Mouse (Mus musculus): ENCODE measurements around the gene Wscd1. TPM values are rescaled to one million over a fixed set of nuclear protein-coding genes. Genes with fewer than 3 reads are reported as not detected.

The Wscd1 gene
- polyA plus RNA-seq, 1 experiment, result 2.9 TPM

DNA sequence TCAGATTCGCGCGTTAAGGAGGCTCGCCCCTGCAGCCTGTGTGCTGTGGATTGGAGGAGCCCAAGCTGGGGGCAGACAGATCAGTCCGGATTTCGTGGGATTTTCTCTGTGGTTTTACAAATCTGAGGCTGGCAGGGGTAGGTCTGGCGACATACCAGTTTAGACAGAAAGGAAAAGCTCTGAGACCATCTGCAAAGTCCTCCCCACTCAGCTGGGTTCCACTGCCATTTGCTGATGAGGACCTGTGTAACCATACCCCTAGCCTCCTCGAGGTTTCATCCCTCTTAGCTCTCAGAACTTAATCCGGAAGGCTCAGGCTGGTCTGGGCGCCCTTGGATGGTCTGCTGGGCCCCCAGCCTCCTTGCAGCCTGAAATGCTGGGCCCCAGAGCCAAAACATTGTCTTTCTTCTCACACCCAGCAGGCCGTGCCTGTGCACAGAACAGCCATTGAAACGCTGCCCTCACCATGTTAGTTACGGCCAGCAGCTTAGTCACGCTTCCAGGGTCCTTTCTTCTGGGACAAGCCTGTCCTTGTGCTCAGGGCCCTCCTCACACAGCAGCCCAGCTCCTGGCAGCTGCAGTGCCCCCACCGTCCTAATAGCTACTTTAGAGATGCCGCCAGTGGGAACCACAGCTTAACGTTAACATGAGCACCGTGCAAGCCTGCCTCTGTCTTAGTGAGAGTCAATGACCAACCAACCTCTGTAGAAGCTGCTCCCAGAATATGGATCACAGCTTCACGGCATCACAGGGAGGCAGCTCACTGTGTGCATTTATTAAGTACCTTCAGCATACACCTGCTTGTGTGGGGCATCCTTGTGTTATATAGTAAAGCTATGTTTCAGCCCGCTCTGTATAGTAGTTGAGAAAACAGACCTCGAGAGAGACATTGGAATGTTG lies 8.7 kb downstream of the Wscd1 start:
- Histone ChIP-seq H3K27me3 (ENCODE audit: control insufficient read depth, insufficient read depth, low read length) (no peaks in the 10 kb centered on the region), H3K36me3 (ENCODE audit: control insufficient read depth, insufficient read depth, low read length) (no peaks in the 10 kb centered on the region), H3K4me1 (ENCODE audit: control insufficient read depth, insufficient read depth, insufficient read length, low read length) (no peaks in the 10 kb centered on the region), H3K27ac (ENCODE audit: insufficient read depth, low read depth, low read length) (no peak overlapping the region), H3K4me3 (ENCODE audit: low read depth, low read length) (no peak overlapping the region)
- 62% methylated on average over 21 of the region's 21 CpGs for WGBS
- no peak for TF ChIP-seq CTCF (IDR thresholded peaks at IDR 0.05; ENCODE audit: extremely low read depth, insufficient read length, insufficient replicate concordance, low read depth, low read length)

DNA sequence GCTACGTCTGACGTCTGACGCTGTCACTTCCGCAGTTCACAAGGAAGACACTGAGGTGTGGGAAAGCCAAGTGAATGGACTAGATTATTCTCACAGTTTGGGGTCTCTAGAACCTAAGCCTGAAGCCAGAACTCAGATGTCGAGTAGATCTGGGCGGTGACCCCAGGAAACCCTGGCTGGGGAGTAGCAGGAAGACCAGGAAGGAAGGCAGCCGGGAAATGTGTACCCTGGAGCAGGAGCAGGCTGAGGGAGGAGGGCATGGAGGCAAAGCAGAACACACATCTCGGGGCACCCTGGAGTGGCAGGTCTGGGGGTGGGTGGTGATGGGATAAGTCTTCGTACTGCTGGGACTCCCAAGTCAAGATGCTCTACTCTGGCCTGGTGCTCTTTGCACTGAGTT lies 11.3 kb downstream of the Wscd1 start:
- H3K27me3 ChIP-seq (ENCODE audit: control insufficient read depth, insufficient read depth, low read length), result no peaks in the 10 kb centered on the region
- TF ChIP-seq CTCF (IDR thresholded peaks at IDR 0.05; ENCODE audit: extremely low read depth, insufficient read length, insufficient replicate concordance, low read depth, low read length) (no peak), POLR2A (IDR thresholded peaks at IDR 0.05; ENCODE audit: low read depth, low read length) (no peak)
- H3K27ac ChIP-seq (ENCODE audit: insufficient read depth, low read depth, low read length), result no peak overlapping the region
- H3K36me3 ChIP-seq (ENCODE audit: control insufficient read depth, insufficient read depth, low read length), result no peaks in the 10 kb centered on the region
- no peak overlapping the region for H3K4me3 ChIP-seq (ENCODE audit: low read depth, low read length)
- WGBS, result 84% methylated on average over 9 of the region's 9 CpGs
- no peaks in the 10 kb centered on the region for H3K4me1 ChIP-seq (ENCODE audit: control insufficient read depth, insufficient read depth, insufficient read length, low read length)

DNA sequence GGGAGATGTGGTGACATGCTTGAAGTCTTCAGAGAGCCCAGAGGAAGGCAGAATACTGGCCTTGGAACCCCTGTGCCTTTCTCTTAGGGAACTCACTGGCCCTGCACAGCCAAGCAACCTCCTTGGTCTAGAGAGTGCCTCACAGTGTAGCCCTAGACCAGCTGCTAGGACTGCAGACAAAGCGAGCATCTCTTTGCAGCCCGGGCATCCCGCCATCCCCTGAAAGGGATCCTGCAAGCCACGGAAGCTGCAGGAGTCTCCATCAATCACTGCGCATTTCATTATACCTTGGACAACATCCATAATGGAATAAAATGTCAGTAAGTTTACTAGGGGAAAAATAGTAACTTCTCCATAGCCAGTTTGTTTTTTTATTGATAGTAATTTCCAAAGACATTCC lies 13.4 kb downstream of the Wscd1 start:
- WGBS, result 59% methylated on average over 5 of the region's 5 CpGs
- TF ChIP-seq CTCF (IDR thresholded peaks at IDR 0.05; ENCODE audit: extremely low read depth, insufficient read length, insufficient replicate concordance, low read depth, low read length), result no peak
- no peak for TF ChIP-seq POLR2A (IDR thresholded peaks at IDR 0.05; ENCODE audit: low read depth, low read length)
- Histone ChIP-seq H3K4me3 (ENCODE audit: low read depth, low read length) (no peak overlapping the region), H3K4me1 (ENCODE audit: control insufficient read depth, insufficient read depth, insufficient read length, low read length) (no peaks in the 10 kb centered on the region), H3K36me3 (ENCODE audit: control insufficient read depth, insufficient read depth, low read length) (no peaks in the 10 kb centered on the region), H3K27me3 (ENCODE audit: control insufficient read depth, insufficient read depth, low read length) (no peaks in the 10 kb centered on the region), H3K27ac (ENCODE audit: insufficient read depth, low read depth, low read length) (no peak overlapping the region)

DNA sequence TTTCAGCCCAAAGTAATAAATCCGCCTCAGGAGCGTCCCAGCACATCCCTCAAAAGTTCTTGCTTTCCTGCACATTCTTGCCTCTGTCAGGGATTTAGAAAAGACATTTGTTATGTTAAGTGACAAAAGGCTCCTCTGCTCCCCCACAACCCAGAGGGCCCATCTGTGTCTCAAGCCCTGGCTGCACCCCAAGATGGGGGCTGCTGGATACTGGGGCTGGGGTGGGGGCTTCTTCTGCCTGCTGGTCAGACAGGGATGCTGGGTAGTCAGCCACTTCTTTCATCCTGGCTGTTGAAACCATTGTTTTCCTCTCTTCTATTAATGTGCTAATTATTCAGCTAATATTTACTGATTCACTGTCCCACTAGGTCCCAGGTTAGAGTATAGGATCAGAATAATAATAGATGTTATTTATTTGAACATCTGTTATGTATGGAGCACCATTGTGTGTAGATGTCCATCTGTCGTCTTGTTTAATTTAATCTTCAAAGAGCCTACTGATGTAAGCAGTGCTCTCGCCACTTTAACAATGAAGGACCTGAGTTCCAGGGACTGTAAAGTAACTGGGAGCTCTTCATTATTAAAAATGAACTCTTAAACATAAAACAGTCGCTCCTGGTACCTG lies 14.0 kb downstream of the Wscd1 start:
- TF ChIP-seq POLR2A (IDR thresholded peaks at IDR 0.05; ENCODE audit: low read depth, low read length), result no peak
- TF ChIP-seq CTCF (IDR thresholded peaks at IDR 0.05; ENCODE audit: extremely low read depth, insufficient read length, insufficient replicate concordance, low read depth, low read length), result no peak
- no peaks in the 10 kb centered on the region for H3K4me1 ChIP-seq (ENCODE audit: control insufficient read depth, insufficient read depth, insufficient read length, low read length)
- no peak overlapping the region for H3K27ac ChIP-seq (ENCODE audit: insufficient read depth, low read depth, low read length)
- H3K4me3 ChIP-seq (ENCODE audit: low read depth, low read length), result no peak overlapping the region
- 61% methylated on average over 5 of the region's 5 CpGs for WGBS
- H3K27me3 ChIP-seq (ENCODE audit: control insufficient read depth, insufficient read depth, low read length), result no peaks in the 10 kb centered on the region
- no peaks in the 10 kb centered on the region for H3K36me3 ChIP-seq (ENCODE audit: control insufficient read depth, insufficient read depth, low read length)

DNA sequence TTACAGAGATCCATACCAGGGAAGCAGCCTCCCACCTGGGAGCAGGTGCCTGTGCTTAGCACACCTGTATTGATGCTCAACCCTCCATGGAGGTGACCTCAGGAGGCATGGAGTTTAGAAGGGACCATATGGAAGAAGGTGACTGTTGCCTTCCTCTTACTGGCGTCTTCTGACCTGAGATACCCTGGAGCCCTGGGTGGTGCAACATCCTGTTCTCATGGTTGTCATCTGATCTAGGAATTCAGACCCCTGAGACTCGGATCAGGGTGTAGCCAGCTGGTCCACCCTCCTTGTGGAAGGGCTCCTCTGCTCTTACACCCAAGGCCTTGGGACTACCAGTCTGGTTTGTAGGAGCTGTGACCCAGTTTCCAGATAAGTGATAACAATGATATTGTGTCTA lies 15.0 kb downstream of the Wscd1 start:
- 53% methylated on average over 2 of the region's 2 CpGs for WGBS
- TF ChIP-seq POLR2A (IDR thresholded peaks at IDR 0.05; ENCODE audit: low read depth, low read length) (no peak), CTCF (IDR thresholded peaks at IDR 0.05; ENCODE audit: extremely low read depth, insufficient read length, insufficient replicate concordance, low read depth, low read length) (no peak)
- H3K36me3 ChIP-seq (ENCODE audit: control insufficient read depth, insufficient read depth, low read length), result no peaks in the 10 kb centered on the region
- no peak overlapping the region for H3K27ac ChIP-seq (ENCODE audit: insufficient read depth, low read depth, low read length)
- H3K4me3 ChIP-seq (ENCODE audit: low read depth, low read length), result no peak overlapping the region
- H3K27me3 ChIP-seq (ENCODE audit: control insufficient read depth, insufficient read depth, low read length), result no peaks in the 10 kb centered on the region
- no peaks in the 10 kb centered on the region for H3K4me1 ChIP-seq (ENCODE audit: control insufficient read depth, insufficient read depth, insufficient read length, low read length)

DNA sequence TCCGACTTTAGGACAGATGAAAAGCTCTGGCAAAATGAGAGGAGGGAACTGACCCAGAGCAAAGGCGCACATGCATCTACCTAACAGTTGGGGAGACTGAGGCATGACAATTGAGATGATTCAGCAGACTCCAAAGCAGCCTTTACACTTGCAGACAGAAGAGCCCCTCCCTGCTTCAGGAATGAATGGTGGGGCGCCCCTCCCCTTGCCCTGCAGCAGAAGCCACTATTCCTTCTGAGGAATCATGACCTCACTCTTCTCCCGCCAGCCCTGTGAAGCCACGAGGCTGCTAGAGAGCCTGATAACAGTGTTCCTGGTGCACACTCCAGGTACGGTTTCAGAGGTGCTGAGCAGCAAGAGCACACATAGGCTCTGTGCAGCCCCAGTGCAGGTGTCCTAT lies 15.6 kb downstream of the Wscd1 start:
- H3K4me1 ChIP-seq (ENCODE audit: control insufficient read depth, insufficient read depth, insufficient read length, low read length), result no peaks in the 10 kb centered on the region

DNA sequence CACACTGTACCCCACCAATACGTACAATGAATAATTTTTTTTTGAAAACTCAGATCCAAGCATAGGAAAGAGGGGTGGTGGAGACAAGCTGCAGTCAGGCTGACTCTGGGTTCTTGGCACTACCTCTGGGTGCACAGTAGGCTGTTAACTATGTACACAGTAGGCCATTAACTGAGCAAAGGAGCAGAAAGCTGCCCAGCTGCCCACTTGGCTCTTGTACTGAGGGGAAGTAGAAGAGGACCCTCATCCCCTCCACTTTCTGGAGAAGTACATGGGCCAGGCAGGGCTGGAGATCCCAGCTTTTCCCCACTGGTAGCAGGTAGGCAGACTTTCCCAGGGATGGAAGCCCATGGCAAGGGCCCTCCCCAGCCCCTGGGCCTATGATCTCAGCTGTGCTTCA lies 16.7 kb downstream of the Wscd1 start:
- Histone ChIP-seq H3K36me3 (ENCODE audit: control insufficient read depth, insufficient read depth, low read length) (no peaks in the 10 kb centered on the region), H3K4me3 (ENCODE audit: low read depth, low read length) (no peak overlapping the region), H3K4me1 (ENCODE audit: control insufficient read depth, insufficient read depth, insufficient read length, low read length) (no peaks in the 10 kb centered on the region), H3K27me3 (ENCODE audit: control insufficient read depth, insufficient read depth, low read length) (no peaks in the 10 kb centered on the region), H3K27ac (ENCODE audit: insufficient read depth, low read depth, low read length) (no peak overlapping the region)
- no peak for TF ChIP-seq POLR2A (IDR thresholded peaks at IDR 0.05; ENCODE audit: low read depth, low read length)
- TF ChIP-seq CTCF (IDR thresholded peaks at IDR 0.05; ENCODE audit: extremely low read depth, insufficient read length, insufficient replicate concordance, low read depth, low read length), result no peak
- WGBS, result 85% methylated on average over 1 of the region's 1 CpGs

More for the DNA sequence above, 15.6 kb downstream of the Wscd1 start:
- 48% methylated on average over 6 of the region's 6 CpGs for WGBS
- TF ChIP-seq POLR2A (IDR thresholded peaks at IDR 0.05; ENCODE audit: low read depth, low read length) (no peak), CTCF (IDR thresholded peaks at IDR 0.05; ENCODE audit: extremely low read depth, insufficient read length, insufficient replicate concordance, low read depth, low read length) (no peak)
- no peaks in the 10 kb centered on the region for H3K36me3 ChIP-seq (ENCODE audit: control insufficient read depth, insufficient read depth, low read length)
- no peaks in the 10 kb centered on the region for H3K27me3 ChIP-seq (ENCODE audit: control insufficient read depth, insufficient read depth, low read length)
- no peak overlapping the region for H3K4me3 ChIP-seq (ENCODE audit: low read depth, low read length)
- H3K27ac ChIP-seq (ENCODE audit: insufficient read depth, low read depth, low read length), result no peak overlapping the region
